Mouse (Mus musculus): ENCODE data around the gene Syce3. TPM values are rescaled to one million over a fixed set of nuclear protein-coding genes. Genes with fewer than 3 reads are reported as not detected.

Syce3 gene
- not detected in 2 replicates for polyA plus RNA-seq (2012; ENCODE audit: insufficient read depth, insufficient read length, missing spikeins)

DNA sequence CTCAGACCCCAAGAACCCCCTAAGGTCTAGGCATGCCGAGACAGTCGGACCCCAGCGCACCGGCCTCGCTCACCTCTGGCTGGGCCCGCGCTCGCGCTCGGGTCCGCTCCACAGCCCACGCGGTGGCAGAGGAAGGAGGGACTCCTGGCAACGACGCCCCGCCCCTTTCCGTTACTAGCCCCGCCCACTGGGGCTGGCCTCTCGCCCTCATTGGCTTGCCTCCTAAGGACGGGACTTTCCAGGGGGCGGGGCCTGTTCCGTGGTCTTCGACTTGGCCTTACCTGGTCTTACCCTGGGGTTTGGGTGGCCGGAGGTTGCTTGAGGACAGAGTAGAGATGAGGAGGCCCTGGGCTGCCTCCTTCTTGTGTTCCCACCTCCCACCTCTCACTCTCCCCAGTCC is at the start of gene Syce3:
Gene Syce3, minus strand, starts transcription at position 386 of the 400 bp plus-strand sequence.
- H3K4me3 ChIP-seq (ENCODE audit: insufficient read depth, low read length), result no peak within 1 kb of the TSS
- no peaks in the 10 kb centered on the region for H3K4me1 ChIP-seq (ENCODE audit: control insufficient read depth, insufficient read depth, low read length)
- TF ChIP-seq CTCF (IDR thresholded peaks at IDR 0.05; ENCODE audit: low read depth, low read length), result no peak
- TF ChIP-seq POLR2A (IDR thresholded peaks at IDR 0.05; ENCODE audit: borderline replicate concordance, low read depth, low read length), result no peak

DNA sequence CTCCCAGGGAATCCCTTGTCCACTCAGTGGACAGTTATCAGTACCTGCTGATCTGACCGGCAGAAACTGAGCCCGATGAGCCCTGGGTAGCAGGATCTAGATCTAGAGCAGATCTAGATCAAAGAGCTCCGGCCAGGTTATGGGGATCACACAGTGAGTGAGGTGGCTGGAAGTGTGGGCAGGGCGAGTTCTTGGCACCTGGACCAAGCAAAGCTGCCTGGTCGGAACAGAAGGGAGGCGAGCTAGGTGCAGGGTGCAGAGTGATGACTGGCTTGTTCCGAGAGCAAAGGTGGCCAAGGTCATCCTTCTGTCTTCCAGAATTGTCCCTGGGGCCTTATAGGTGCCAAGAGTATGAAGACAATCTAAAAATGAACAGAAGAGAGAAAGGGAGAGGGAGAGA is 49.5 kb upstream of the Syce3 start:
- H3K4me3 ChIP-seq (ENCODE audit: insufficient read depth, low read length), result no peak overlapping the region
- no peak overlapping the region for H3K27ac ChIP-seq (ENCODE audit: insufficient read depth, low read depth, low read length)
- TF ChIP-seq CTCF (IDR thresholded peaks at IDR 0.05; ENCODE audit: low read depth, low read length), result no peak
- no peaks in the 10 kb centered on the region for H3K4me1 ChIP-seq (ENCODE audit: control insufficient read depth, insufficient read depth, low read length)

More for the DNA sequence above, at the start of gene Syce3:
- no peak within 1 kb of the TSS for H3K27ac ChIP-seq (ENCODE audit: insufficient read depth, low read depth, low read length)

- TF ChIP-seq CTCF (IDR thresholded peaks at IDR 0.05; ENCODE audit: low read depth, low read length) (no peak), POLR2A (IDR thresholded peaks at IDR 0.05; ENCODE audit: borderline replicate concordance, low read depth, low read length) (no peak)
Observed at GRCm38 (mm10) chr15:89458942-89459341, 48.6 kb upstream of the Syce3 start.

DNA sequence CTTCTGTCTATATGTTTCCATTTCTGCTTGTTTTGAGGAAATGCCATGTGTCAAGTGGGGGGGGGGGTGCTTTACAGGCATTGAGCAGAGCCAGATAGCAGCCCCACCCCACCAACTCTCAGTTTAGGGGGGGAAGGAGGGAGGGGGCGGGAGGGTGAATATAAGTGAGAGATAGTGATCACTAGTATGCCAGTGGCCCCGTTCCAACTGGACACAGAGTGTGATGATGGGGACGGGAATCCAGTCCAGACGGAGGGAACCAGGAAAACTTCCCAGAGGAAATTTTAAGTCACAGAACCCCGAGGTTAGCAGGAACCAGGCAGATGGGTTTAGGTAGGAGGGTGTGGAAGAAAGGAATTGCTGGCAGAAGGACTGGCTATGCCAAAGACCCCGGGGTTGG is 45.3 kb upstream of the Syce3 start:
- H3K27ac ChIP-seq (ENCODE audit: insufficient read depth, low read depth, low read length), result no peak overlapping the region
- no peaks in the 10 kb centered on the region for H3K4me1 ChIP-seq (ENCODE audit: control insufficient read depth, insufficient read depth, low read length)
- H3K4me3 ChIP-seq (ENCODE audit: insufficient read depth, low read length), result no peak overlapping the region
- no peak for TF ChIP-seq CTCF (IDR thresholded peaks at IDR 0.05; ENCODE audit: low read depth, low read length)

More at GRCm38 (mm10) chr15:89458942-89459341, 48.6 kb upstream of the Syce3 start:
- Histone ChIP-seq H3K4me1 (ENCODE audit: control insufficient read depth, insufficient read depth, low read length) (no peaks in the 10 kb centered on the region), H3K4me3 (ENCODE audit: insufficient read depth, low read length) (no peak overlapping the region), H3K27ac (ENCODE audit: insufficient read depth, low read depth, low read length) (no peak overlapping the region)

DNA sequence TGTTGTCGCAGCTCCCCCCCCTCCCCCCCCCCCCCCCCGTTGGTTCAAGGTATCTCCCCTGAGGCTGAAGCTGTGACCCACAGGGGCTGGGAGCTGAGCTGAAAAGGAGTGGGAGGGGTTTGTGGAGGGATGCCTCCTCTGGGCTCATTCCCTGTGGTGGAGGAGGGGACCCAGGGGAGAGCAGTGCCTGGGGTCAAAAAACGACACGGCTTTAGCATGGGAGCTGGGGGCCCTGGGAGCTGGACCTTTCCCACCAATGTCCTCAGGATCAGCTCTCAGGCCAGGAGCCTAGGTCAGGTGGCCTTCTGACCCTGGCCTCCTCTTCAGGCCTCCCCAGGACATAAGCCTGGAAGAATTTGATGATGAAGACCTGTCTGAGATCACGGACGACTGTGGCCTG is 44.6 kb upstream of the Syce3 start:
- Histone ChIP-seq H3K4me1 (ENCODE audit: control insufficient read depth, insufficient read depth, low read length) (no peaks in the 10 kb centered on the region), H3K27ac (ENCODE audit: insufficient read depth, low read depth, low read length) (no peak overlapping the region), H3K4me3 (ENCODE audit: insufficient read depth, low read length) (no peak overlapping the region)
- TF ChIP-seq CTCF (IDR thresholded peaks at IDR 0.05; ENCODE audit: low read depth, low read length), result no peak
- TF ChIP-seq POLR2A (IDR thresholded peaks at IDR 0.05; ENCODE audit: borderline replicate concordance, low read depth, low read length), result no peak

- no peak within 1 kb of the TSS for H3K27ac ChIP-seq (ENCODE audit: insufficient read depth, low read depth, low read length)
- H3K4me1 ChIP-seq (ENCODE audit: control insufficient read depth, insufficient read depth, low read length), result no peaks in the 10 kb centered on the region
- TF ChIP-seq POLR2A (IDR thresholded peaks at IDR 0.05; ENCODE audit: borderline replicate concordance, low read depth, low read length) (no peak), CTCF (IDR thresholded peaks at IDR 0.05; ENCODE audit: low read depth, low read length) (no peak)
- H3K4me3 ChIP-seq (ENCODE audit: insufficient read depth, low read length), result peak within 1 kb of the TSS; percentile 43
Observed at GRCm38 (mm10) chr15:89453865-89454478, 43.7 kb upstream of the Syce3 start, which contains the start of gene Mapk8ip2. Gene Mapk8ip2, plus strand, starts transcription at chr15:89453913.

GRCm38 (mm10) chr15:89452906-89453864 is 42.9 kb upstream of the Syce3 start:
- Histone ChIP-seq H3K4me1 (ENCODE audit: control insufficient read depth, insufficient read depth, low read length) (no peaks in the 10 kb centered on the region), H3K4me3 (ENCODE audit: insufficient read depth, low read length) (no peak overlapping the region), H3K27ac (ENCODE audit: insufficient read depth, low read depth, low read length) (no peak overlapping the region)
- TF ChIP-seq CTCF (IDR thresholded peaks at IDR 0.05; ENCODE audit: low read depth, low read length) (no peak), POLR2A (IDR thresholded peaks at IDR 0.05; ENCODE audit: borderline replicate concordance, low read depth, low read length) (no peak)

DNA sequence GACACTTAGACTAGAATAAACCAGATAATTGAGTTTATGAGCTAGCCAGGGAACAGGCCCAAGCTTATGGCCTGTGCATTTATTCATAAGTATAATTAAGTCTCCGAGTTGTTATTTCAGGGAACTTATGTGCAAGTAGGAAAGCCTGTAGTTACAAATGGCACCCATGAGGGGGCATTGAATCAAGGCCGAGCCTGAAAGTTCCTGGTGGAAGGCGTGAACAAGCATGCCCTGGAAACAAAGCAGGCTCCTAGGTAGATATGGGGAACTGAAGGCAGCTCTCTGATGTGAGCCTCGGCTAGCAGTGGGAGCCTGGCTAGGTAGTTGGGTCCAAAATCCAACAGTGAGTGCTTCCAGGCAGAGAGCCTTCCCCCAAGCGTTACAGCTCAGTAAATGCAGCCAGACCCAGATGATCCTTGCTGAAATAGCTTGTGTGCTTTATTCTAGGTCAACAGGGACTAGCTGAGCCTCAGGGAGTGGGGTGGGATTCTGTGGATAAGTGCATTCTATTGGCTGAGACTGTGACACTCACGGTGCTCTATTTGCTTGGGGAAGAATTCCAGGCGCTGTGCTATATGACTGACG is 32.3 kb upstream of the Syce3 start:
- Histone ChIP-seq H3K4me1 (ENCODE audit: control insufficient read depth, insufficient read depth, low read length) (no peaks in the 10 kb centered on the region), H3K27ac (ENCODE audit: insufficient read depth, low read depth, low read length) (no peak overlapping the region)

GRCm38 (mm10) chr15:89435878-89436277 is 25.6 kb upstream of the Syce3 start:
- Histone ChIP-seq H3K4me1 (ENCODE audit: control insufficient read depth, insufficient read depth, low read length) (peaks cover 7% of the 10 kb centered on the region), H3K4me3 (ENCODE audit: insufficient read depth, low read length) (no peak overlapping the region)
- TF ChIP-seq CTCF (IDR thresholded peaks at IDR 0.05; ENCODE audit: low read depth, low read length) (no peak), POLR2A (IDR thresholded peaks at IDR 0.05; ENCODE audit: borderline replicate concordance, low read depth, low read length) (no peak)

More for the DNA sequence above, 32.3 kb upstream of the Syce3 start:
- TF ChIP-seq CTCF (IDR thresholded peaks at IDR 0.05; ENCODE audit: low read depth, low read length) (no peak), POLR2A (IDR thresholded peaks at IDR 0.05; ENCODE audit: borderline replicate concordance, low read depth, low read length) (no peak)
- no peak overlapping the region for H3K4me3 ChIP-seq (ENCODE audit: insufficient read depth, low read length)

More at GRCm38 (mm10) chr15:89435878-89436277, 25.6 kb upstream of the Syce3 start:
- H3K27ac ChIP-seq (ENCODE audit: insufficient read depth, low read depth, low read length), result no peak overlapping the region
